Mouse (Mus musculus): ENCODE measurements around the gene Mapk10. TPM values are rescaled to one million over a fixed set of nuclear protein-coding genes. Genes with fewer than 3 reads are reported as not detected.

Mapk10 gene
- polyA plus RNA-seq, 1 experiment: not detected

GRCm38 (mm10) chr5:103133626-103134025, 77.5 kb downstream of the Mapk10 start:
- H3K4me3 ChIP-seq (ENCODE audit: low read depth, low read length): no peak overlapping the region
- H3K27ac ChIP-seq (ENCODE audit: insufficient read depth, low read length): no peak overlapping the region
- H3K9me3 ChIP-seq (replicated peaks; ENCODE audit: control insufficient read depth, insufficient read depth, low read length, poor library complexity, severe bottlenecking): no peaks in the 10 kb centered on the region; the same call in 1 of the 2 replicates
- no peaks in the 10 kb centered on the region for H3K27me3 ChIP-seq (ENCODE audit: control insufficient read depth, insufficient read depth, low read length, poor library complexity, severe bottlenecking)
- TF ChIP-seq POLR2A (IDR thresholded peaks at IDR 0.05; ENCODE audit: insufficient read depth, low read length): no peak
- TF ChIP-seq EP300 (IDR thresholded peaks at IDR 0.05; ENCODE audit: insufficient read depth, low read depth, low read length): no peak
- no peak for TF ChIP-seq CTCF (IDR thresholded peaks at IDR 0.05; ENCODE audit: low read depth, low read length)
- no peak overlapping the region for H3K9ac ChIP-seq (ENCODE audit: low read depth, poor library complexity, severe bottlenecking)
- H3K36me3 ChIP-seq (ENCODE audit: control insufficient read depth, insufficient read depth, low read length, poor library complexity, severe bottlenecking): no peaks in the 10 kb centered on the region
- H3K4me1 ChIP-seq (ENCODE audit: control insufficient read depth, insufficient read depth, low read length): no peaks in the 10 kb centered on the region

DNA sequence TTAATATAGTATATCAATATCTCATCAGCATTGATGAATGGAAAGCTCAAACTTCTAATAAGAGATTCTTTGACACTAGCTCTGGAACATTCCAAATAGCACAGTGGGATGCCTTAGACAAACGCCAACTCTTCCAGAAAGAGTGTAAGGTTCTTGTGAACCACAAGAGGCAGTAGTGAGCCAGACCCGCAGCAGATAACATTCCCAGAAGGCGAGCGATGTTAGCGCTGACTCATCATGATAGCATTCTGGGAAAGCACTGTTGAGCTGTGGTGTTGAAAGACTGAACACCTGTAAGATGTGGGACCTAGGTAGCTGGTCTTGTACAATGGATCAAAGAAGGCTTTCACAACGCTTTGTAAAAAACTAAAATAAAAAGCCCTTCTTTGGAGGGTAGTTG, 78.3 kb downstream of the Mapk10 start:
- Histone ChIP-seq H3K27ac (ENCODE audit: insufficient read depth, low read length) (no peak overlapping the region), H3K27me3 (ENCODE audit: control insufficient read depth, insufficient read depth, low read length, poor library complexity, severe bottlenecking) (no peaks in the 10 kb centered on the region), H3K4me1 (ENCODE audit: control insufficient read depth, insufficient read depth, low read length) (no peaks in the 10 kb centered on the region), H3K9me3 (replicated peaks; ENCODE audit: control insufficient read depth, insufficient read depth, low read length, poor library complexity, severe bottlenecking) (no peaks in the 10 kb centered on the region; the same call in 1 of the 2 replicates), H3K36me3 (ENCODE audit: control insufficient read depth, insufficient read depth, low read length, poor library complexity, severe bottlenecking) (no peaks in the 10 kb centered on the region), H3K9ac (ENCODE audit: low read depth, poor library complexity, severe bottlenecking) (no peak overlapping the region), H3K4me3 (ENCODE audit: low read depth, low read length) (no peak overlapping the region)
- TF ChIP-seq CTCF (IDR thresholded peaks at IDR 0.05; ENCODE audit: low read depth, low read length) (peak; percentile 53), POLR2A (IDR thresholded peaks at IDR 0.05; ENCODE audit: insufficient read depth, low read length) (no peak), EP300 (IDR thresholded peaks at IDR 0.05; ENCODE audit: insufficient read depth, low read depth, low read length) (no peak)

GRCm38 (mm10) chr5:103119618-103120017, 91.5 kb downstream of the Mapk10 start:
- H3K4me3 ChIP-seq (ENCODE audit: low read depth, low read length): no peak overlapping the region
- TF ChIP-seq CTCF (IDR thresholded peaks at IDR 0.05; ENCODE audit: low read depth, low read length): no peak
- TF ChIP-seq POLR2A (IDR thresholded peaks at IDR 0.05; ENCODE audit: insufficient read depth, low read length): no peak
- TF ChIP-seq EP300 (IDR thresholded peaks at IDR 0.05; ENCODE audit: insufficient read depth, low read depth, low read length): no peak

DNA sequence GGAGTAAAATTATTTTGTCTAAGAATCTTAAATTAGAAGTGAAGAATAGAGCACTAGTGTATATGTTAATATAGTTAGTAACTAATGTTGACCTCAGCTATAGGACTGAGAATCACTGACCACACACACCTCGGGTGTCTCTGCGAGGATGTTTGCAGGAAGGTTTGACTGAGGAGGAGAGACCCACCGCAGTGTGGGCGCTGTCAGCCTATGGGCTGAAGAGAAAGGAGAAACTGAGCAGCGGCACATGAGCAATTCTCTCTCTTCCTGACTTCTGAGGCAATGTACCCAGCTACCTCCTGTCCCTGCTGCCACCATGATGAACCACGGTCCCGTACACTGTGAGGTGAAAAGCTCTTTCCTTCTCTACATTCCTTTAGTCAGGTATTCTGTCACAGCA, 95.6 kb downstream of the Mapk10 start:
- TF ChIP-seq EP300 (IDR thresholded peaks at IDR 0.05; ENCODE audit: insufficient read depth, low read depth, low read length) (no peak), CTCF (IDR thresholded peaks at IDR 0.05; ENCODE audit: low read depth, low read length) (no peak), POLR2A (IDR thresholded peaks at IDR 0.05; ENCODE audit: insufficient read depth, low read length) (no peak)
- Histone ChIP-seq H3K9me3 (replicated peaks; ENCODE audit: control insufficient read depth, insufficient read depth, low read length, poor library complexity, severe bottlenecking) (no peaks in the 10 kb centered on the region), H3K9ac (ENCODE audit: low read depth, poor library complexity, severe bottlenecking) (no peak overlapping the region), H3K36me3 (ENCODE audit: control insufficient read depth, insufficient read depth, low read length, poor library complexity, severe bottlenecking) (no peaks in the 10 kb centered on the region), H3K4me3 (ENCODE audit: low read depth, low read length) (no peak overlapping the region), H3K4me1 (ENCODE audit: control insufficient read depth, insufficient read depth, low read length) (no peaks in the 10 kb centered on the region), H3K27me3 (ENCODE audit: control insufficient read depth, insufficient read depth, low read length, poor library complexity, severe bottlenecking) (no peaks in the 10 kb centered on the region), H3K27ac (ENCODE audit: insufficient read depth, low read length) (no peak overlapping the region)

More at GRCm38 (mm10) chr5:103119618-103120017, 91.5 kb downstream of the Mapk10 start:
- Histone ChIP-seq H3K27ac (ENCODE audit: insufficient read depth, low read length) (no peak overlapping the region), H3K36me3 (ENCODE audit: control insufficient read depth, insufficient read depth, low read length, poor library complexity, severe bottlenecking) (no peaks in the 10 kb centered on the region), H3K27me3 (ENCODE audit: control insufficient read depth, insufficient read depth, low read length, poor library complexity, severe bottlenecking) (no peaks in the 10 kb centered on the region), H3K9me3 (replicated peaks; ENCODE audit: control insufficient read depth, insufficient read depth, low read length, poor library complexity, severe bottlenecking) (no peaks in the 10 kb centered on the region), H3K9ac (ENCODE audit: low read depth, poor library complexity, severe bottlenecking) (no peak overlapping the region), H3K4me1 (ENCODE audit: control insufficient read depth, insufficient read depth, low read length) (no peaks in the 10 kb centered on the region)

DNA sequence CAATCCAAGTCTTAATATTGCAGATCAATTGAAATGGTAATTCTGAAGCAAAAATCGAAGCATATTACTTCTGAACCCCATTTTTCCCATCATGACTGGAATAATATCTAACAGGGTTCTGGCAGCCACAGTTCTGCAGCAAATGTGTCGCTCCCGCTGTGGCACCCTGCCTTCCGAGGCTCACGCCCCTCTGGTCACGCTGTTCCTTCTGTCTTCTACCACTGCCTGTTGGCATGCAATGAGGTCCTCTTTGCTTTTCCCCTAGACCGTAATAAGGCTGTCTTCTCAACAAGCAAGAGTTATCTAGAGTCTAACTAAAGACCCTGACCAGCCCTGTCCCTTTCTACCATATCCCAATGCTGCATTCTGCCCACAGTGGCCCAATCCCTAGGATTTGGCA, 98.7 kb downstream of the Mapk10 start:
- H3K27me3 ChIP-seq (ENCODE audit: control insufficient read depth, insufficient read depth, low read length, poor library complexity, severe bottlenecking): no peaks in the 10 kb centered on the region
- H3K36me3 ChIP-seq (ENCODE audit: control insufficient read depth, insufficient read depth, low read length, poor library complexity, severe bottlenecking): no peaks in the 10 kb centered on the region
- H3K9me3 ChIP-seq (replicated peaks; ENCODE audit: control insufficient read depth, insufficient read depth, low read length, poor library complexity, severe bottlenecking): no peaks in the 10 kb centered on the region
- no peak overlapping the region for H3K27ac ChIP-seq (ENCODE audit: insufficient read depth, low read length)
- no peaks in the 10 kb centered on the region for H3K4me1 ChIP-seq (ENCODE audit: control insufficient read depth, insufficient read depth, low read length)
- TF ChIP-seq EP300 (IDR thresholded peaks at IDR 0.05; ENCODE audit: insufficient read depth, low read depth, low read length): no peak
- no peak for TF ChIP-seq POLR2A (IDR thresholded peaks at IDR 0.05; ENCODE audit: insufficient read depth, low read length)
- TF ChIP-seq CTCF (IDR thresholded peaks at IDR 0.05; ENCODE audit: low read depth, low read length): no peak
- H3K4me3 ChIP-seq (ENCODE audit: low read depth, low read length): no peak overlapping the region
- no peak overlapping the region for H3K9ac ChIP-seq (ENCODE audit: low read depth, poor library complexity, severe bottlenecking)

DNA sequence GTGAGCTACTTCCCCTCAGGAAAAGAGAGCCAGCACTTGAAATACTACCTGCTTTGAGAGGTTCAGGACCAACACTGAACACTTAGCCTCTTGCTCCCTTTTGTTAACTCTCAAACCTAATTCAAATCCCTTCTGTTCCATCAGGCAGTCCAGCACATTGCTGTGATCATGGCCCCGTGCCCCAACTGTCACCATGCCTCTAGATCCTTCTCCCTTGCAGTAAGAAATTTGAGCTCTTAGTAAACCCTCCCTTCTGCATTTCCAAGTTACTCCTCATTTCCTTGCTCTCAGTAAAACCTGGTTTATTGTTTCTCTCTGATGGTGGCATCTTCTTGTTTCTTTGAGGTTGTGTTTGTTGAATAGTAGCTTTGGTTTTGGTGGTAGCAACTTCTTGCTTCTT, 101.7 kb downstream of the Mapk10 start:
- Histone ChIP-seq H3K9ac (ENCODE audit: low read depth, poor library complexity, severe bottlenecking) (no peak overlapping the region), H3K4me1 (ENCODE audit: control insufficient read depth, insufficient read depth, low read length) (no peaks in the 10 kb centered on the region), H3K27me3 (ENCODE audit: control insufficient read depth, insufficient read depth, low read length, poor library complexity, severe bottlenecking) (no peaks in the 10 kb centered on the region), H3K36me3 (ENCODE audit: control insufficient read depth, insufficient read depth, low read length, poor library complexity, severe bottlenecking) (no peaks in the 10 kb centered on the region), H3K27ac (ENCODE audit: insufficient read depth, low read length) (no peak overlapping the region), H3K9me3 (replicated peaks; ENCODE audit: control insufficient read depth, insufficient read depth, low read length, poor library complexity, severe bottlenecking) (peaks cover 3% of the 10 kb centered on the region; the same call in 1 of the 2 replicates), H3K4me3 (ENCODE audit: low read depth, low read length) (no peak overlapping the region)
- TF ChIP-seq POLR2A (IDR thresholded peaks at IDR 0.05; ENCODE audit: insufficient read depth, low read length): no peak
- TF ChIP-seq EP300 (IDR thresholded peaks at IDR 0.05; ENCODE audit: insufficient read depth, low read depth, low read length): no peak
- no peak for TF ChIP-seq CTCF (IDR thresholded peaks at IDR 0.05; ENCODE audit: low read depth, low read length)
